Mouse (Mus musculus): Measurements from ENCODE around the gene Arhgap25. TPM values are rescaled to one million over a fixed set of nuclear protein-coding genes. Genes with fewer than 3 reads are reported as not detected.

Gene Arhgap25
- polyA plus RNA-seq, 1 experiment from 2014 or later, result 4.4 TPM

DNA sequence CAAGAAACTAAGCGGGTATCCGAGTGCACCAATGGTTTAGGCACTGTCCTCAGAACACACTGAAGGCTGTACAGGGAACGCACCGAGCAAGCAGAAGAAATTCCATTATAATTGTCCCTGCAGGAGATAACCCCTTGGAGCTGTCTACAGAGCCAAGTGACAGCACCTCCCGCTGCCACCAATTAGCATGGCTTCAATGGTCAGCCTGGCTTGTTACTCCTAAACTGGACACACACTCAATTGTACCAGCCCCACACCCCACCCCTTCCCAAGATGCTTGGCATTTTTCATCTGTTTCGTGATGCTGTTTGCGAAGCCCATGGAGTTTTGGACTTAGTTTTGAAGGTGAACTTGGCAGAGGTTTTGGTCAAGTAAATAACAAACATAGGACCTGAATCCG, 105.4 kb downstream of the Arhgap25 start:
- no peak overlapping the region for H3K9ac ChIP-seq
- H3K4me1 ChIP-seq, result no peaks in the 10 kb centered on the region
- no peaks in the 10 kb centered on the region for H3K9me3 ChIP-seq
- H3K4me2 ChIP-seq (replicated peaks), result no peak overlapping the region
- no peak overlapping the region for H3K4me3 ChIP-seq
- no peaks in the 10 kb centered on the region for H3K36me3 ChIP-seq
- WGBS, result 63% methylated on average over 8 of the region's 8 CpGs
- no peaks in the 10 kb centered on the region for H3K27me3 ChIP-seq
- ATAC-seq (ENCODE audit: insufficient number of reproducible peaks, insufficient read depth, low FRiP score, low TSS enrichment), result no peak
- no peak overlapping the region for H3K27ac ChIP-seq

GRCm38 (mm10) chr6:87426954-87427353, 106.1 kb downstream of the Arhgap25 start:
- no peak overlapping the region for H3K4me3 ChIP-seq
- no peak overlapping the region for H3K27ac ChIP-seq
- ATAC-seq (ENCODE audit: insufficient number of reproducible peaks, insufficient read depth, low FRiP score, low TSS enrichment), result no peak
- H3K36me3 ChIP-seq, result no peaks in the 10 kb centered on the region
- H3K27me3 ChIP-seq, result no peaks in the 10 kb centered on the region
- H3K9ac ChIP-seq, result no peak overlapping the region
- H3K4me1 ChIP-seq, result no peaks in the 10 kb centered on the region
- no peaks in the 10 kb centered on the region for H3K9me3 ChIP-seq
- WGBS, result 77% methylated on average over 5 of the region's 5 CpGs
- H3K4me2 ChIP-seq (replicated peaks), result no peak overlapping the region

- H3K9ac ChIP-seq, result no peak overlapping the region
- no peak overlapping the region for H3K27ac ChIP-seq
- H3K27me3 ChIP-seq, result no peaks in the 10 kb centered on the region
- 76% methylated on average over 19 of the region's 19 CpGs for WGBS
- H3K36me3 ChIP-seq, result no peaks in the 10 kb centered on the region
- ATAC-seq (ENCODE audit: insufficient number of reproducible peaks, insufficient read depth, low FRiP score, low TSS enrichment), result no peak
- H3K9me3 ChIP-seq, result no peaks in the 10 kb centered on the region
- no peak overlapping the region for H3K4me2 ChIP-seq (replicated peaks)
- H3K4me1 ChIP-seq, result no peaks in the 10 kb centered on the region
- no peak overlapping the region for H3K4me3 ChIP-seq
Measured at GRCm38 (mm10) chr6:87424037-87424816, 108.8 kb downstream of the Arhgap25 start.

DNA sequence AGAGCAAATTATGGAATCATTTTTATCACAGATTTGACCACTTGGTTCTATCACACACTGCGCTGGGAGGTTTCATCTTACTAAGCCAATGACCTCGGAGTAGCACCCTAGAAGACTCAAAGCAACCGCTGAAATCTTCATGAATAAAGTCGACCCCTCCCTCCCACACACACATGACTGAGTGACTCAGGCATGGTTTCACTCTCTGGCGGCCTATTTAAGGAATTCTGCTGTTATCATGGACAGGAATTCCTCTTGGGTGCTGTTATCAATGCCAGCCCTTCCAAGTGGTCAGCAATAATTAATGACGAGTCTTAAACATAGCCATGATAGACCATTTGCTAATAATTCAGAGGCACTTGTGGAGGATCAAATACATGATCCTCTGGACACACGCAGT, 110.8 kb downstream of the Arhgap25 start:
- Histone ChIP-seq H3K4me2 (replicated peaks) (no peak overlapping the region), H3K27ac (no peak overlapping the region), H3K9me3 (no peaks in the 10 kb centered on the region), H3K36me3 (no peaks in the 10 kb centered on the region), H3K4me3 (no peak overlapping the region), H3K4me1 (no peaks in the 10 kb centered on the region), H3K9ac (no peak overlapping the region), H3K27me3 (no peaks in the 10 kb centered on the region)
- ATAC-seq (ENCODE audit: insufficient number of reproducible peaks, insufficient read depth, low FRiP score, low TSS enrichment), result no peak
- 80% methylated on average over 7 of the region's 7 CpGs for WGBS

DNA sequence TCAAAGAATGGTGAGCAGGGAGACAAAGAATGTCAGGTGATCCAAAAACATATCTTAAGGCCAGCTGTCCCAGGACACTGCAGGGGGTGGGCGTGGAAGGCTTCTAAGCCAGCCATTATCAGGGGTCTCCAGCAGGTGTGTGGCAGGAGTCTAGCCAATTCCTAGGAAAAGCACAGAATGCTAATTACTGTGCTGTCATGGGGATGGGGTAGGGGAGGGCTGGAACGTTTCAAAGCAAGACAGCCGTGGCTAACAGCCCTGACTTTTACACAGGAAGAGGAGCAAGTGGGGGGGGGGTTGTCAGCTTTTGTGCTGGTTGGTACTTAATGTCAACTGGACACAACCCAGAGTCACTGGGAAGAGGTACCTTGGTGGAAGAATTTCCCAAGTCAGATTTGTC, 121.0 kb downstream of the Arhgap25 start:
- Histone ChIP-seq H3K36me3 (no peaks in the 10 kb centered on the region), H3K4me2 (replicated peaks) (no peak overlapping the region), H3K9me3 (no peaks in the 10 kb centered on the region), H3K4me3 (no peak overlapping the region), H3K9ac (no peak overlapping the region), H3K27ac (no peak overlapping the region), H3K4me1 (no peaks in the 10 kb centered on the region), H3K27me3 (no peaks in the 10 kb centered on the region)
- WGBS, result 32% methylated on average over 3 of the region's 3 CpGs
- no peak for ATAC-seq (ENCODE audit: insufficient number of reproducible peaks, insufficient read depth, low FRiP score, low TSS enrichment)

Other genes with a start within 250 kb of the Arhgap25 start
- 13.3 and 14.2 TPM in 2 replicates for gene Antxr1, start 197.4 kb downstream of the Arhgap25 start, polyA plus RNA-seq (2016; fragmentation: Nextera tagmentation; extraction: Ambion mirVana)
- not detected in 2 replicates for gene Gkn1, start 182.3 kb downstream of the Arhgap25 start, polyA plus RNA-seq (2016; fragmentation: Nextera tagmentation; extraction: Ambion mirVana)
- not detected in 2 replicates for gene Gkn2, start 159.9 kb downstream of the Arhgap25 start, polyA plus RNA-seq (2016; fragmentation: Nextera tagmentation; extraction: Ambion mirVana)
- gene Gkn3, start 144.3 kb downstream of the Arhgap25 start, polyA plus RNA-seq (2016; fragmentation: Nextera tagmentation; extraction: Ambion mirVana), result 0.26 TPM in 1 of 2 replicates, not detected in the other
- not detected in 2 replicates for gene Bmp10, start 104.3 kb downstream of the Arhgap25 start, polyA plus RNA-seq (2016; fragmentation: Nextera tagmentation; extraction: Ambion mirVana)
- gene Prokr1, start 57.5 kb upstream of the Arhgap25 start, polyA plus RNA-seq (2016; fragmentation: Nextera tagmentation; extraction: Ambion mirVana), result 3.7 and 4.1 TPM in 2 replicates
- gene Aplf, start 138.9 kb upstream of the Arhgap25 start, polyA plus RNA-seq (2016; fragmentation: Nextera tagmentation; extraction: Ambion mirVana), result 13.6 and 14.0 TPM in 2 replicates
- gene Efcc1, start 197.6 kb upstream of the Arhgap25 start, polyA plus RNA-seq (2016; fragmentation: Nextera tagmentation; extraction: Ambion mirVana), result 1.4 TPM in 2 replicates
- 2.7 and 3.1 TPM in 2 replicates for gene Gp9, start 244.8 kb upstream of the Arhgap25 start, polyA plus RNA-seq (2016; fragmentation: Nextera tagmentation; extraction: Ambion mirVana)

All from embryonic facial prominence, embryonic 12.5 days (tissue).